Mouse (Mus musculus) limb, embryonic 11.5 days (tissue): ENCODE measurements around the gene Nxpe3. TPM values are rescaled to one million over a fixed set of nuclear protein-coding genes. Genes with fewer than 3 reads are reported as not detected.

Experiments
- ATAC-seq: fragments of 200-750 bp; cut with Nextera tagmentation; 2 replicates; pipeline ENCODE4 v1.8.0; 2017; ENCODE audit warnings: low read depth; ENCODE audit not compliant: insufficient number of reproducible peaks, low FRiP score, low TSS enrichment
- DNase-seq: peaks from one replicate; pipeline ENCODE4 v3.0.0-alpha.2; 2015; ENCODE audit warnings: low spot score
- H3K27ac ChIP-seq: fragments of 300-500 bp; sonication (generic); replicated peaks from 2 replicates; pipeline ENCODE4 v1.5.1; 2014; ENCODE audit warnings: low read depth, mild to moderate bottlenecking, low read length
- H3K27me3 ChIP-seq: fragments of 300-500 bp; sonication (generic); 2 replicates; pipeline ENCODE4 v1.6.1; 2014; ENCODE audit warnings: mild to moderate bottlenecking, low read length, mixed read lengths; ENCODE audit not compliant: control insufficient read depth, insufficient read depth
- H3K36me3 ChIP-seq: fragments of 300-500 bp; sonication (generic); 2 replicates; pipeline ENCODE4 v1.6.1; 2014; ENCODE audit warnings: mild to moderate bottlenecking, low read length, moderate library complexity, mixed read lengths; ENCODE audit not compliant: control insufficient read depth, insufficient read depth
- H3K4me1 ChIP-seq: fragments of 300-500 bp; sonication (generic); 2 replicates; pipeline ENCODE4 v1.6.1; 2014; ENCODE audit warnings: low read length, mixed read lengths; ENCODE audit not compliant: control insufficient read depth, insufficient read depth
- H3K4me2 ChIP-seq: fragments of 300-500 bp; sonication (generic); 2 replicates; pipeline ENCODE4 v1.6.1; 2014; ENCODE audit warnings: low read depth, mild to moderate bottlenecking, moderate library complexity; ENCODE audit not compliant: severe bottlenecking
- H3K4me3 ChIP-seq: fragments of 300-500 bp; sonication (generic); 2 replicates; pipeline ENCODE4 v1.5.1; 2014; ENCODE audit warnings: low read depth, low read length
- H3K9ac ChIP-seq: fragments of 300-500 bp; sonication (generic); 2 replicates; pipeline ENCODE4 v1.6.1; 2014; ENCODE audit warnings: mild to moderate bottlenecking, low read length
- H3K9me3 ChIP-seq: fragments of 300-500 bp; sonication (generic); 2 replicates; pipeline ENCODE4 v1.6.1; 2016; ENCODE audit warnings: low read length; ENCODE audit not compliant: control insufficient read depth
- WGBS: fragments of 180-500 bp; shearing (Covaris S2); extraction: QIAGEN DNeasy Blood & Tissue Kit; methylation state at CpG from one replicate; pipeline ENCODE4 v1.1.7; 2014; 5-methylcytosine and 5-hydroxymethylcytosine counted together
- polyA plus RNA-seq: library from polyadenylated mRNA; unstranded; fragments of >200 nt; fragmentation: Nextera tagmentation; extraction: Ambion mirVana; gene quantifications from 2 replicates; pipeline ENCODE4 v1.2.1, GENCODE M21; 2014

Nxpe3 gene
- polyA plus RNA-seq, 1 experiment from 2014 or later: 1.0 TPM

DNA sequence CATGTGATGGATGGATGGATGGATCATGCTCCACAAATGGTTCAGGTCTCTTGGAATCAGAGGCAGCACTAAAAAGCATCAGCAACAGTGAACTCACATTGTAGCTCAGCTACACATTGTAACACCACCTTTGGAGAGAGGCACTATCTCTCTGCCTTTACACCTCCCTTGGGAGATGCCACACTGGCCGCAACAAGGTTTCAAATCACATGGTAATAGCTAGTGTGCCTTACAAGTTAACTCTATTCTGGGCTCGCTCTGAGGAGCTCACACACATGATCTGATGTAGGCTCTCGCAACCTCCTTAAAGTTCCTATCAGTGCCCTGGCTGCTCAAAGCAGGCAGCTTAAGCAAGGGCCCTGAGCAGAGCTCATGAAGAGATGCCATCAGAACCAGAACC is 44.6 kb downstream of the Nxpe3 start:
- ATAC-seq (no peak), DNase-seq (no peak)
- H3K4me2 ChIP-seq: no peak overlapping the region
- H3K36me3 ChIP-seq: no peaks in the 10 kb centered on the region
- H3K27ac ChIP-seq: no peak overlapping the region
- no peak overlapping the region for H3K9ac ChIP-seq
- no peak overlapping the region for H3K4me3 ChIP-seq
- 91% methylated on average over 3 of the region's 3 CpGs for WGBS
- no peaks in the 10 kb centered on the region for H3K27me3 ChIP-seq
- H3K4me1 ChIP-seq: no peaks in the 10 kb centered on the region
- H3K9me3 ChIP-seq: no peaks in the 10 kb centered on the region

DNA sequence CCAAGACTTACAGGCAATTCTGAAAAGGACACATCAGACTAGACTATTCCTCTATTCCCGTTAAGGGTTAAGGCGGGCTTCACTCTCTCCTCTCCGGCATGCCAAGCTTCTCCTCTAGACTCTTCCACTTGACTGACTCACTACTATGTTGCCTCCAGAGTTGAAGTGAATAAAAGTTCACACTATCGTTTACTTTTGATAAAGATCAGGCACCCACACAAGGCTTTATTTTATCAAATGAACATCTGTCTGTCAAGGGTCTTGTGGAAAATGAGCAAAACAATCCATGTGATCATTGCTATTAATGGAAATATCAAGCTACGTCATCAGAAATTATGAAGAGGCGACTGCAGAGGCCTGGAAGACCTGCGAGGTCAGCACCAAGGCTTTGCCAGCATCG is 47.4 kb downstream of the Nxpe3 start:
- Histone ChIP-seq H3K4me2 (no peak overlapping the region), H3K27me3 (no peaks in the 10 kb centered on the region), H3K27ac (no peak overlapping the region), H3K9ac (no peak overlapping the region), H3K4me3 (no peak overlapping the region), H3K4me1 (no peaks in the 10 kb centered on the region), H3K9me3 (no peaks in the 10 kb centered on the region), H3K36me3 (0 out of 2 replicates have a peak, but pooled peaks cover 2% of the 10 kb centered on the region)
- 93% methylated on average over 8 of the region's 8 CpGs for WGBS
- DNase-seq: no peak
- no peak for ATAC-seq

DNA sequence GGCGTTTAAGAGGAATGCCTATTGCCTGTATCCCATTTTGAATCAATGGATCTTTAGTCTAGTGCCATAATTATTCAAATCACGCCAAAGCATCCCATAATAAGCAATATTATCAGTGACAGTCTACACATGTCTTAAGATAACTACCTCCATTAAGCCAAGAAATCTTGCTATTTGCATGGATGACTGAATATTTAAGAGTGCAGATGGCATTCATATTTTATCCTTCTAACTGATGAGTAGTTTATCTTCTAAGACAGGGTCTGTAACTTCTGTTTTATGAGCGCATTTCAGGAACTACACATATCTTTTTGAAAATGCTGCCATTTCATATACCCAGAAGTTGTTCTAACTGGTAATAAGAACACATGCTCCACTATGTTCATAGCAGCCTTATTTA is 50.2 kb downstream of the Nxpe3 start:
- DNase-seq (no peak), ATAC-seq (no peak)
- H3K9ac ChIP-seq: no peak overlapping the region
- 93% methylated on average over 3 of the region's 3 CpGs for WGBS
- H3K4me1 ChIP-seq: no peaks in the 10 kb centered on the region
- no peaks in the 10 kb centered on the region for H3K27me3 ChIP-seq
- 0 out of 2 replicates have a peak, but pooled peaks cover 2% of the 10 kb centered on the region for H3K36me3 ChIP-seq
- no peaks in the 10 kb centered on the region for H3K9me3 ChIP-seq
- no peak overlapping the region for H3K4me2 ChIP-seq
- no peak overlapping the region for H3K4me3 ChIP-seq
- no peak overlapping the region for H3K27ac ChIP-seq

DNA sequence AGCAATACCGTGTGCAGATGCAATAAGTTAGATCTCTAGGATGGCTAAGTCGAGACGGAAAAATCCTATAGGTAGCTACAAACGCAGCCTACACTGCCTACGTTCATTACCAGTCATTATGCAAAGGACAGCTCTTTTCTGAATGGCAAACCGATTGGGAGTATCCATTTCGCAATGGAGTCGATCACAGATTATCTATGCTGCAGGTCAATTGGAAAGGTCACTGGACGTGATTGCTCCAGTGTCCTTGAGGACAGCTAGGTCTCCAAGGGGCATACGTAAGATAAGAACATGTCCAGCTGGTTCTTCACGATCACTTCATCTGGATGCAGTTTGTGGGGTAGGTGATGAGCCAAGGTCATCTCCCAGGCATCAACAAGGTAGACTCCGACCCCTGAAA is 51.2 kb downstream of the Nxpe3 start:
- 94% methylated on average over 12 of the region's 12 CpGs for WGBS
- Histone ChIP-seq H3K27ac (no peak overlapping the region), H3K4me2 (no peak overlapping the region), H3K27me3 (no peaks in the 10 kb centered on the region), H3K4me3 (no peak overlapping the region), H3K9ac (no peak overlapping the region), H3K36me3 (0 out of 2 replicates have a peak, but pooled peaks cover 2% of the 10 kb centered on the region), H3K9me3 (no peaks in the 10 kb centered on the region), H3K4me1 (no peaks in the 10 kb centered on the region)
- ATAC-seq: no peak
- DNase-seq: no peak

DNA sequence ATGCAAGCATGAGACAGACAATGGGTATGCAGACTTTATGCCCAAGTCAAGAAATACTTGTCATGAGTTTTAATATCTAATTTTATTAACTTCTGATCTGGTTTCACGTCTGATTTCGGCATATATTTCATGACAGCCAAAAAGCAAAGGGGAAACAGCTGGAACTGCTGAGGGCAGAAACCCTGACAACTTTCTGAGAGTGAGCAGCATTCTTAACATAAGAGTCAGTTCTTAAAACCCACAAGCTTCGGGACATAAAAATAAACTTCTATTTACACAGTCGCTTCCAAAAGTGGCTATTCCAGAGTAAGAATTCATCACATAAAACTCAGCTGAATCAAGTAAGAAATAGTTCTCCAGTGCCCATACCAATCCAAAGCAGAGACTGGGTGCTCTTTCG is 52.0 kb downstream of the Nxpe3 start:
- ATAC-seq (no peak), DNase-seq (no peak)
- H3K4me3 ChIP-seq: no peak overlapping the region
- H3K36me3 ChIP-seq: 0 out of 2 replicates have a peak, but pooled peaks cover 2% of the 10 kb centered on the region
- no peak overlapping the region for H3K4me2 ChIP-seq
- WGBS: 94% methylated on average over 5 of the region's 5 CpGs
- no peak overlapping the region for H3K27ac ChIP-seq
- H3K4me1 ChIP-seq: no peaks in the 10 kb centered on the region
- no peaks in the 10 kb centered on the region for H3K27me3 ChIP-seq
- H3K9ac ChIP-seq: no peak overlapping the region
- no peaks in the 10 kb centered on the region for H3K9me3 ChIP-seq

DNA sequence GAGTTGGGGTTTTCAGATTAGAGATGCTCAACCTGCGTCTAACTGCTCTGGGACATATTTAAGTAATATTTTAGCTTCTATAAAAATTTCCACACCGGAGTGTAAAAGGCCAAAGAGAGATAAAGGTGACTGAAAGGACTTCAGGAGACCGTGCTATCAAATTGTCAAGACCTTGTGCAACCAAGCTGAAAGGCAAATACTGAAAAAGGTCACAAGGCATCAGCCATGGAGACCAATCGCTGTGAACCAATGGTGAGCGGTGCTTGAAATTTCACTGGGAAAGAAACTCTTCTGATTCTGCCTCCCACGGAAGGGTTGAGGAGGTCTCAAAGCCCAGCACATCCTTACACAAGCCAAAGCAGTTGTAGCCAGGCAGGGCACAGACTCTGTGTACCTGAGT is 53.6 kb downstream of the Nxpe3 start:
- no peak overlapping the region for H3K9ac ChIP-seq
- WGBS: 90% methylated on average over 6 of the region's 6 CpGs
- H3K27me3 ChIP-seq: no peaks in the 10 kb centered on the region
- no peak for DNase-seq
- H3K9me3 ChIP-seq: no peaks in the 10 kb centered on the region
- no peak overlapping the region for H3K4me3 ChIP-seq
- H3K4me1 ChIP-seq: no peaks in the 10 kb centered on the region
- H3K4me2 ChIP-seq: no peak overlapping the region
- no peak for ATAC-seq
- 0 out of 2 replicates have a peak, but pooled peaks cover 2% of the 10 kb centered on the region for H3K36me3 ChIP-seq
- H3K27ac ChIP-seq: no peak overlapping the region

DNA sequence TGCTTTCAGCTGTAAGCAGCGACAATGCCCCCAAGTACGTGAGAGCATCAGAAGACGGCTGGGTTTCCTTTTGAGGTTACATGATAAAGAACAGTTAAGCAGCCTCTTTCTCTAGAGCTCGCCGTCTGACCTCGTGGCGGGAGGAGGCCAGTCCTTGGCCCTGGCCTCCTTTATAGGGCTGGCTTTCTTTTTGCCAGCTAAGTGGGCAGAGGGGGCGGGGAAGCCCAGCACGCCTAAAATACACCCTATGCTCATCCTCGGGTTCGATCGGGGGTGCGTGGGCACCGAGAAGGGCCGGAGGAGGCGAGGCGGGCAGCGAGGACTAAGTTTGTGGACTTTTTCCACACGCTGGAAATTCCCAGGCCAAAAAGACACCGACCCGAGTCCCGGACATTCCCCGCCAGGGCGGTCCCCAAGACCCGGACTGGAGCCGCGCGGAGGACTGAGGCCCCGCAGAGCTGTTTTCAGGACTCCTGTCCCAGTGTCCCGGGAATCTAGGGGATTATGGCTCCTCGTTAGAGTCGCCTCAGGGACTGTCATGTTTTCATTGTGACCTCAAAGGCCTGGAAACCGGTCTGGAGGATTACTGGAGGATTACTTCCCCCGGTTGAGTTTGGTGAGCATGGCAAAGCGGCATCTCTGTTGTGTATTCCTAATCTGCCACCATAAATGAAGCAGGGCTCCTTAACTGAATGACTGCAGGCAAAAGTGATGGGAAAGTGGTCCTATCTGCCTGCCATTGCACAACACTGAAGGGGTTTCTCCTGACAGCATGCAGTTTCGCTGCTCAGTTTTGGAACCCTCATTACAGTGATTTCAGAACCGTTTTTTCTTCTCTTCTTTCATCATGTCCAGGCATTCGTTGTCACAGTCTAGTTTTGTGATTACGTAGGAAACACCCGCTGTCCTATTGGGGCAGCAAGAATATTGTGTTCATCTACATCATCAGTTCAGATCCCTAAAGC is 56.3 kb downstream of the Nxpe3 start, which contains the start of gene Nfkbiz:
Nfkbiz (minus strand) TSS at position 390 of the 965 bp plus-strand sequence.
- DNase-seq (peak; percentile 89), ATAC-seq (peak; percentile 91)
- Histone ChIP-seq H3K9ac (peak within 1 kb of the TSS; percentile 85), H3K4me2 (peak within 1 kb of the TSS; percentile 56), H3K4me3 (peak within 1 kb of the TSS; percentile 61), H3K27me3 (no peaks in the 10 kb centered on the region), H3K4me1 (no peaks in the 10 kb centered on the region), H3K9me3 (no peaks in the 10 kb centered on the region), H3K36me3 (no peaks in the 10 kb centered on the region), H3K27ac (0 out of 2 replicates have a peak within 1 kb of the TSS, but pooled peaks have one; percentile 47)
- WGBS: under 1% methylated on average over 40 of the region's 40 CpGs

DNA sequence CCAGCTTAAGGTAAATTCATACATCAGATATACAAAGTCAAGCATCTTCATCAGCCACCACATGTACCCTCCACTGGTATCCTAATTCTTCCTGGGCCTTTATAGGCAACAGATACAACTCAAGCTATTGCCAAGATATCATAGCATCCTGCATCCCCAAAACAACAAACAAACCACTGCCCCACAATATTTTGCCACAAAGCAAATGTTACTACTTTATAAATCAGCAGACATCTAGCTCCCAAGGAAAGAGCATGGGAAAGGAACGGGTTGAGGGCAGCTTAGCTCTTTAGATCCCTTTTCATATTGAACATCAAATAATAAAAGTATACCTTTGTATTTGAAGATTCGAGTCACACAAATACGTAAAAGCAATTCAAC is 57.0 kb downstream of the Nxpe3 start:
- WGBS: 18% methylated on average over 3 of the region's 3 CpGs
- Histone ChIP-seq H3K4me1 (no peaks in the 10 kb centered on the region), H3K4me3 (peak overlapping the region; percentile 61), H3K27me3 (no peaks in the 10 kb centered on the region), H3K36me3 (no peaks in the 10 kb centered on the region), H3K9ac (peak overlapping the region; percentile 85), H3K27ac (0 out of 2 replicates have a peak overlapping the region, but pooled peaks have one; percentile 47), H3K4me2 (peak overlapping the region; percentile 56), H3K9me3 (no peaks in the 10 kb centered on the region)
- no peak for DNase-seq
- no peak for ATAC-seq
